Mouse (Mus musculus) limb, embryonic 13.5 days (tissue): Measurements from ENCODE around the gene Cyth4. TPM values are rescaled to one million over a fixed set of nuclear protein-coding genes. Genes with fewer than 3 reads are reported as not detected.

Experiments used
- ATAC-seq: fragments of 200-750 bp; cut with Nextera tagmentation; 2 replicates; pipeline ENCODE4 v1.8.0; 2017; ENCODE audit warnings: low read depth, moderate number of reproducible peaks, moderate TSS enrichment; ENCODE audit not compliant: low FRiP score
- H3K27ac ChIP-seq: fragments of 300-500 bp; sonication (generic); 2 replicates; pipeline ENCODE4 v1.5.1; 2015; ENCODE audit warnings: inconsistent platforms, mild to moderate bottlenecking, moderate library complexity
- H3K27me3 ChIP-seq: fragments of 300-500 bp; sonication (generic); 2 replicates; pipeline ENCODE4 v1.6.1; 2015; ENCODE audit warnings: mild to moderate bottlenecking, inconsistent platforms
- H3K36me3 ChIP-seq: fragments of 300-500 bp; sonication (generic); 2 replicates; pipeline ENCODE4 v1.6.1; 2015; ENCODE audit warnings: inconsistent platforms, mild to moderate bottlenecking, moderate library complexity
- H3K4me1 ChIP-seq: fragments of 300-500 bp; sonication (generic); 2 replicates; pipeline ENCODE4 v1.6.1; 2015; ENCODE audit warnings: inconsistent platforms
- H3K4me2 ChIP-seq: fragments of 300-500 bp; sonication (generic); replicated peaks from 2 replicates; pipeline ENCODE4 v1.6.1; 2015; ENCODE audit warnings: inconsistent platforms, mild to moderate bottlenecking, moderate library complexity
- H3K4me3 ChIP-seq: fragments of 300-500 bp; sonication (generic); 2 replicates; pipeline ENCODE4 v1.5.1; 2015; ENCODE audit warnings: moderate library complexity, mild to moderate bottlenecking, inconsistent platforms
- H3K9ac ChIP-seq: fragments of 300-500 bp; sonication (generic); 2 replicates; pipeline ENCODE4 v1.6.1; 2015; ENCODE audit warnings: mild to moderate bottlenecking, inconsistent platforms
- H3K9me3 ChIP-seq: fragments of 300-500 bp; sonication (generic); 2 replicates; pipeline ENCODE4 v1.6.1; 2016; ENCODE audit warnings: inconsistent platforms
- WGBS: fragments of 180-500 bp; shearing (Covaris S2); methylation state at CpG from one replicate; pipeline ENCODE4 v1.1.7; 2015; 5-methylcytosine and 5-hydroxymethylcytosine counted together
- polyA plus RNA-seq: library from polyadenylated mRNA; unstranded; fragments of >200 nt; fragmentation: Nextera tagmentation; extraction: Ambion mirVana; gene quantifications from 2 replicates; pipeline ENCODE4 v1.2.1, GENCODE M21; 2015

Cyth4 gene
- 8.0 and 8.7 TPM in 2 replicates for polyA plus RNA-seq

DNA sequence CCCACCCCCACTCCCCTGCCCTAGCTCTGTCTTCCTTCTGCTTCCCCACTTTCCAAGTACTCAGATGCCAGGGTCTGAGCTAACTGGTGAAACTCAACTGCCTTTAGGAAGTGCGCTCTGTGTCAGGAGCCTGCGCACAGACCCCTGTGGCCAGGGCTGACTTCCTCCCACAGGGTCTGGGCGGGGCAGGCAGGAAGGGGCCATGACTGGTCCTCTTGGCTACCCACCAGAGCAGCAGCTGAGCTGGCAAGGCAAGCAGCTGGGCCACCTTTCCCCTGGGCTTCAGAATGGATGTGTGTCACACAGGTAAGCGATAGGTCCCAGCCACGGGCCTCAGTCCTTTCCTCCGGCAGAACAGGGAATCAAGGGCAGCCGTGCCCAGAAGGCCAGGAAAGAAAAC, at the start of gene Cyth4:
Gene Cyth4 (plus strand): TSS at position 134 of the 400 bp plus-strand sequence.
- no peaks in the 10 kb centered on the region for H3K4me1 ChIP-seq
- no peak within 1 kb of the TSS for H3K4me2 ChIP-seq
- no peaks in the 10 kb centered on the region for H3K36me3 ChIP-seq
- H3K9me3 ChIP-seq, result no peaks in the 10 kb centered on the region
- H3K27ac ChIP-seq, result no peak within 1 kb of the TSS
- no peak within 1 kb of the TSS for H3K4me3 ChIP-seq
- H3K27me3 ChIP-seq, result no peaks in the 10 kb centered on the region
- no peak for ATAC-seq
- H3K9ac ChIP-seq, result peak within 1 kb of the TSS; percentile 13; the same call in 1 of the 2 replicates
- WGBS, result 78% methylated on average over 7 of the region's 7 CpGs

DNA sequence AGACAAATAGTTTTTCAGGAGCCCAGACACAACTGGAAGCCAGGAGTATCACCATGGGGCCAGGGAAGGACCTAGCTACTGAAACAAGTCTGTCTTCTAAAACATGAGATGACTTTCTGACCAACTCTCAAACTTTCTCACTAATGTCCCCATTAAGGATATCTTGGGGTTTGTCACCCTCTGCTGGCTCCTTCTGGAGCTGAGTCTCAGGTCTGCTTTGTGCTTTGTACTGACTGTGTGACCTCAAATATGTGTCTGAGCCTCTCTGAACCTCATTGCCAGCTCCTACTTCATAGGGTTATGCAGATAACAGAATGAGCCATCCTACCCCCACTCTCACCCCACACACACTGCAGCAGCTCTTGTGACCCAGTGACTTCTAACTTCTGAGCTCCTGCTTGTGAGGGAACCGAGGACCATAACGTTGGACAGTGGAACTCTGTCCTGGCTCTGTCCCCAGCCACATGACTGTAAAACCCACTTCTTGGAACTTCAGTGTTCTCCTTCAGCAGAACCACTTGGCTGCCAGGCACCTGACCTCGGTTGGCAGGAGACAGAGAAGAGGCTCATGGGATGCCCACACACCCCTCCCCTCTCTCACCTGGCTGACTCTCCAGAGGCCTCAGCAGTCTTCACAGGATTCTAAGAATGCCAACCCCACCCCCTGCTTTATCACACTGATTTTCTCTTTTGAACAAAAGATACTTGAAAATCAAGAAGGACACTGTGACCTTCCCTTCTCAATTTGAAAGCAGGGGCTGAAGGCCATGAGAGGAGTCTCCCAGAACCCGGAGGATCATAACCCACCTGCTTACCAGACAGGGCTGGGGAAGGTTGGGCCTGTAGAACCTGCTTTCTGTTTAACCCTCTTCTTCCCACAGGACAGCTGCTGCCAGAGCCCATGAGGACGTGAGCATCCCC, 49.2 kb upstream of the Cyth4 start:
- H3K9me3 ChIP-seq, result peaks cover 17% of the 10 kb centered on the region
- H3K27ac ChIP-seq, result no peak overlapping the region
- H3K4me2 ChIP-seq, result no peak overlapping the region
- WGBS, result 43% methylated on average over 5 of the region's 5 CpGs
- no peak overlapping the region for H3K9ac ChIP-seq
- peaks cover 16% of the 10 kb centered on the region for H3K4me1 ChIP-seq
- H3K36me3 ChIP-seq, result no peaks in the 10 kb centered on the region
- H3K27me3 ChIP-seq, result peaks cover 24% of the 10 kb centered on the region
- ATAC-seq, result no peak
- no peak overlapping the region for H3K4me3 ChIP-seq

DNA sequence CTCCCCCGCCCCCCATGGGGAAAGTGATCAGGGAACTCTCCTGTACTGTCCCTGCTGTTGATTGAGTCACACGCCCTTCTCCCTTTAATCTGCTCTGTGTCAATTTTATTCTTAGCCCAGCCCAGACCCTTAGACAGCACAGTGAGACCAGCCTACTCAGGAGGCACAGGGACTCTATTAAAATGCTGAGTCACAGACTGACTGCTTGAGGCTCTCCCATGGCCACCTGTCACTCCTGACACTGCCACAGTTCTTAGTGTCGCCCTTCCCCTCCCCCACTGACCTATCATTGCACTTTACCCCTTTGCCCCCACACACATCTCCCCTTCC, 48.5 kb upstream of the Cyth4 start:
- peaks cover 23% of the 10 kb centered on the region for H3K9me3 ChIP-seq
- H3K4me2 ChIP-seq, result no peak overlapping the region
- H3K4me3 ChIP-seq, result no peak overlapping the region
- peaks cover 24% of the 10 kb centered on the region for H3K27me3 ChIP-seq
- no peak for ATAC-seq
- 19% methylated on average over 3 of the region's 3 CpGs for WGBS
- H3K9ac ChIP-seq, result no peak overlapping the region
- no peak overlapping the region for H3K27ac ChIP-seq
- H3K4me1 ChIP-seq, result peaks cover 11% of the 10 kb centered on the region; the same call in 1 of the 2 replicates
- no peaks in the 10 kb centered on the region for H3K36me3 ChIP-seq

DNA sequence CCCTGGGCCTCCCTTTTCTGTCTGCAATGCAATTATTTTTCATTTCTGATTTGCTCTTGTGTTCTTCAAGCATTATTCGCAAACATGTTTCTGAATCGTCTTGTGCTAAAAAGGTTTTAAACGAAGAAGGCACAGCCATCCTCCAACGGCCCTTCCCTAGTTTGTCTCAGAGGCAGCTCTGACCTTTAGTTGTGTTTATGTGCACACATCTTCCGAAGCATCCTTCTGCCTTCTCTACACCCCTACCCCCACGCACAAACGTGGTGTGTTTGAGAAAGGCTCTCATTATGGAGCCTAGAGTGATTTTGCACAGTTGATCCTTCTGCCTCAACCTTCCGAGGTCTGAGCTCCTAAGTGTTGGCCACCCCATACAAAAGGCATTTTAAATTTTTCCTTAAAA, 48.1 kb upstream of the Cyth4 start:
- Histone ChIP-seq H3K27ac (no peak overlapping the region), H3K4me1 (peaks cover 10% of the 10 kb centered on the region; the same call in 1 of the 2 replicates), H3K9ac (no peak overlapping the region), H3K36me3 (no peaks in the 10 kb centered on the region), H3K4me2 (no peak overlapping the region), H3K9me3 (peaks cover 27% of the 10 kb centered on the region), H3K27me3 (peaks cover 20% of the 10 kb centered on the region), H3K4me3 (no peak overlapping the region)
- WGBS, result 77% methylated on average over 8 of the region's 8 CpGs
- no peak for ATAC-seq

DNA sequence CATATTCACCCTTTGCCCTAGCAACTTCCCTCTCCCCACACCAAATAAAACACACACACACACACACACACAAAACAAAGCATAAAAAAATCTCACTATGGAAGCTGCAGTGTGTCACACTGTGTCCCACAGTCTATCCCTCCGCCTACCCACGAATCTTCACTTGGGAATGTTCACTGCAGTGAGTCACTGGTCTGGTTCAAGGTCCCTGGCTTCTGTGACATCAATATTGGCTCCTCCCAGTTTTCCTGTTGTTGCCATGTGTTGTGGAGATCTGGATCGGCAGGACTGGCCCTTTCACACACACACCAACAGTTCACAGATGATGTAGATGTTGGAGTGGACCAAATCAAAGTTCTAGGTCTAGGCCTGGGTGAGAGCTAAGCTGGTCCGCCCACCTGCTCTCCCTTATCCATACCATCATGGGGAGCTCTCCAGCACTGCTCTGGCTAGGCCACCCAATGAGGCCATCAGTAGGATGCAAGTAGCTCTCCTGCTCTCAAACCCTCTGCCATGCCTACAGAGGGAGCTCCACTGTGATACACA, 47.6 kb upstream of the Cyth4 start:
- ATAC-seq, result no peak
- Histone ChIP-seq H3K36me3 (no peaks in the 10 kb centered on the region), H3K27me3 (peaks cover 14% of the 10 kb centered on the region), H3K9me3 (peaks cover 27% of the 10 kb centered on the region), H3K27ac (no peak overlapping the region), H3K4me2 (no peak overlapping the region), H3K9ac (no peak overlapping the region), H3K4me3 (no peak overlapping the region), H3K4me1 (peaks cover 10% of the 10 kb centered on the region; the same call in 1 of the 2 replicates)
- 82% methylated on average over 4 of the region's 4 CpGs for WGBS

DNA sequence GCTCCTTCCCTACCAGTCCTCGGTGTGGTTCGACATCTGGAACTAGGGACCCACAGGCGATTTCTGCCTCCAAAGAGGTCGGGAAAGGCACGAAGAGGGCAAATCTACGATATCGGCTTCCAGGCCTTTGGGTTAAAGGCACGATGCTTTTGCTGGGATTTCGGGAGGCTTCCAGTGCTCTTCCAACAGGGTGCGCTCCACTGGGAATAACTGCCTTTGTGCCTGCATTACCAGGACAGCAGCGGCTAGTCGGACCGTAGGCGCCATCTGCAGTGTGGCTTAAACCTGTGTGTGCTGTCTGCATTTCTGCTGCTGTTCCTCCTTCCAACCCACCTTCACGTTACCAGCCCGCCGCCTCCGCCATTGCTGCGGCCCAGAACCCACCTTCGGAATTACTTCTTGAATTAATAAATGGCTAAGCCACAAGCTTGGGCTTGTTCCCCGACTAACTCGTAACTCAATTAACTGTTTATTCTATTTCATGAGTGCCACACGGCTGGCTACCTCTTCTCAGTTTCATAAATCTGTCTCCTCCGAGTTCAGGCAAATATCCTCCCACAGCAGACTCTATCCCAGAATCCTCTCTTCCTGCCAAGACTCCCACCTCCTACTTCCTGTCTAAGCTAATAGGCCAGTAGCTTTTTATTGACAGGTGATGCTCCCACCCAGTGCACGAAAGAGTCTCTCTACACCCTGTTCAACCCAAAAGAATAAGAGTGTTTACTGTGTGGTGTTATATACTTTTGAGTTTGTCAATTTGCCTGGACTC, 42.1 kb upstream of the Cyth4 start:
- no peaks in the 10 kb centered on the region for H3K36me3 ChIP-seq
- H3K9me3 ChIP-seq, result peaks cover 27% of the 10 kb centered on the region
- 62% methylated on average over 25 of the region's 25 CpGs for WGBS
- H3K4me2 ChIP-seq, result peak overlapping the region; percentile 46
- ATAC-seq, result no peak
- H3K27me3 ChIP-seq, result peaks cover 4% of the 10 kb centered on the region; the same call in 1 of the 2 replicates
- no peak overlapping the region for H3K27ac ChIP-seq
- H3K9ac ChIP-seq, result no peak overlapping the region
- H3K4me3 ChIP-seq, result peak overlapping the region; percentile 26
- H3K4me1 ChIP-seq, result no peaks in the 10 kb centered on the region; the same call in 1 of the 2 replicates

DNA sequence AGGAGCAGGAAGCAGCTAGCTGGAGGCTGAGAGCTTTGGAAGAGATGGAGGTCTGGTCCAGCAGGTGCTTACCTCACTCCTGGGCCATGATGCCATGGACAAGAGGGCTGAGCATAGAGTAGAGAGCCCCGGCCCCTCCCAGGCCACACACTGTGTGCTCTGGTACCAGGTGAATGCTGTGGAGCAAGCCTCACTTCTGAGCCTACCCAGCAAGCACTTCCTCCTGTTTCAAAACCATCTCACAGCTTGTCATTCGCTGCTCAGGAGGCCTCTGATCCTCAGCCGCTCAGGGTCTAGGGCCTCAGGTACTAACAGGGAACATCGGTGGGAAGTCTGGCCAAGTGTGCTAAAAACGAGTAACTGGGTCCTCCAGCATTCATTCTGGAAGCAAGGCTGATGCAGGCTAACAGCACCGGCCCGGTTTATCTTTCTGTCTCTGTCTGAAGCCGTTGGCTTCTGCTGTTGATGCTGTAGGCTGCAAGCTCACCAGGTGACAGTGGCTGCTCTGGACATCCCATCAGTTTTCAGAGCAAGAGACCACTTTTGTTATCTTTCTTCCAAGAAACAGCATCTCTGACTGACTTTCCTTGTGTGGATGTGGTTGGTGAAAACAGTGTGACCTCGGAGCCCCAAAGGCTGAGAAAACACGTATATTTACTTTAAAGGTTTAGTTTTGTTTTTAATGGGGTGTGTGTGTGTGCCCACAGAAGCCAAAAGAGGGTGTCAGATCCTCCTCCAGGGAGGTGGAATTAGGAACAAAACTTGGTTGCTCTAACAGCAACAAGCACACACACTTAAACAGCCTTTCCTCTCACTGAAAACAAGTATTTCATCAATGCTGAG, 38.9 kb upstream of the Cyth4 start:
- Histone ChIP-seq H3K27me3 (peaks cover 4% of the 10 kb centered on the region; the same call in 1 of the 2 replicates), H3K9me3 (peaks cover 8% of the 10 kb centered on the region; the same call in 1 of the 2 replicates), H3K27ac (no peak overlapping the region), H3K36me3 (no peaks in the 10 kb centered on the region), H3K4me3 (no peak overlapping the region), H3K4me2 (no peak overlapping the region), H3K4me1 (no peaks in the 10 kb centered on the region; the same call in 1 of the 2 replicates), H3K9ac (0 out of 2 replicates have a peak overlapping the region, but pooled peaks have one; percentile 1)
- no peak for ATAC-seq
- WGBS, result 56% methylated on average over 10 of the region's 10 CpGs

DNA sequence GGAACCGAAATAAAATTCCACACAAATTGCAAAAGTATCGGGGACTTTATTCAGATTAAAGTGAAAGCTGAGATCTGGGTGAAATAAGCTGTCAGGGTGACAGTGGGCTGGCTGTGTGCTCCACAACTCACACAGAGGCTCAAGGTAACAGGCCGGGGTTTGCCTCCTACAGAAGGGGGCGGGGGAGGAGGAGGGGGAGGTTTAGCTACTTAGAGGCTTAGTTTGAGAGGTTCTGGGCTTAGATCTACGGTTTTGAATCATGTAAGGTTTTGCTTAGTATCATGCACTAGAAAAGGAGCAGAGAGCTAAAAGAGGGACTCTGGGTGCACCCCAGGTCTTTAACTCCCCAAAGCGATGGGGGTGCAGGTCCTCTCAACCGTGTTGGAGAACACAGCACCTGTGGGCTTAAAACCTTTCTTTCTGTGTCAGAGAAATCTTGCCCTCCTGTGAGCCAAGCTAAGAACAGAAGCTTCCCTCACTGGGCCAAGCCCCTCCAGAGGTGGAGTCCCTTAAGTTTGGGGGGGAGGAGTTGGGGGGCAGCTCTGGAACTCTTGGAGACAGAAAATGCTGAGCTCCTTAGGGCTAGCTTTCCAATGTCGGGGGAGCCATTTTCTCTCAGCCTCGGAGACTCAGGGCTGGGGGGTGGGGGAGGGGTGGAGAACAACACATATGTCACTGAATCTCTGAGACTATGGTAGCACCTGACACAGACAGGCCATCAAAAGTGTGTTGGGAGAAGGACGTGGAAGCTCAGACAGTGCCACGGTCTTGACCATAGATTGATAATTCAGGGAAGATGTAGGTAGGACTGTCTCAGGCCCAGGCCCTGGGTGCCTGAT, 37.5 kb upstream of the Cyth4 start:
- ATAC-seq, result no peak
- no peaks in the 10 kb centered on the region for H3K9me3 ChIP-seq
- no peak overlapping the region for H3K4me3 ChIP-seq
- H3K4me1 ChIP-seq, result no peaks in the 10 kb centered on the region; the same call in 1 of the 2 replicates
- H3K27me3 ChIP-seq, result peaks cover 4% of the 10 kb centered on the region; the same call in 1 of the 2 replicates
- no peak overlapping the region for H3K27ac ChIP-seq
- no peak overlapping the region for H3K9ac ChIP-seq
- H3K4me2 ChIP-seq, result no peak overlapping the region
- WGBS, result 58% methylated on average over 11 of the region's 11 CpGs
- no peaks in the 10 kb centered on the region for H3K36me3 ChIP-seq

DNA sequence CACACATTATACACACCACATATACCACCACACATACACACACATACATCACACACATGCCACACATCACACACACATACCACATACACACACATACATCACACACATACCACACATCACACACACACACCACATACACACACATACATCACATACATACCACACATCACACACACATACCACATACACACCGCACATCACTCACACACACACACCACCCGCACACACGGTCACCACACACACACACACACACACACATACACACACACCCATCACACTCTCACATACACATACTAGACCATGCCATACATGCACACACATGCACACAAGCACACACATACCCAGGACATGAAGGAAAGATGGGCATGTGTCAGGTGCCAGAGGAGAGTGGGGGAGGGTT, 33.5 kb upstream of the Cyth4 start:
- H3K4me2 ChIP-seq, result no peak overlapping the region
- H3K4me1 ChIP-seq, result no peaks in the 10 kb centered on the region; the same call in 1 of the 2 replicates
- H3K4me3 ChIP-seq, result no peak overlapping the region
- H3K9ac ChIP-seq, result no peak overlapping the region
- ATAC-seq, result no peak
- no peaks in the 10 kb centered on the region for H3K27me3 ChIP-seq
- 98% methylated on average over 3 of the region's 3 CpGs for WGBS
- H3K9me3 ChIP-seq, result no peaks in the 10 kb centered on the region
- H3K36me3 ChIP-seq, result no peaks in the 10 kb centered on the region
- no peak overlapping the region for H3K27ac ChIP-seq

DNA sequence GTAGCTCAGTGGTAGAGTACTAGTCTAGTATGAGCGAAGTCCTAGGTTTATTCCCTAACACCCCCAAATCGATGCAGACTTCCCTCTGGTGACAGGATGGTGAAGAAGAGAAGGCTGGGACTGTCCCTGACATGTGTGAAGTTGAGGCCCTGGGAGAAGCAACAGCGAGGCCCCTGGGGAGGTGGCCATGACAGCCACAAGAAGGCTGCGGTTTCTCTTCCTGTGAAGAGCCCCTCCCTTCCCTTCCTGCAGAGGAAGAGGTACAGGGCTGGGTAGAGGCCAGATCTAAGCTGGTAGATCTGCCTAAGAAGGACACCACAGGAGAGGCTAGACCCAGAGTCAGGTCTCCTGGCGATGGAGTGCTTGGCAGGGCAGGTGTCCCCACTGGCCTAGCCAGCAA, 32.9 kb upstream of the Cyth4 start:
- Histone ChIP-seq H3K4me2 (no peak overlapping the region), H3K9ac (no peak overlapping the region), H3K9me3 (no peaks in the 10 kb centered on the region), H3K27me3 (no peaks in the 10 kb centered on the region), H3K36me3 (no peaks in the 10 kb centered on the region), H3K4me1 (no peaks in the 10 kb centered on the region), H3K27ac (no peak overlapping the region), H3K4me3 (no peak overlapping the region)
- WGBS, result 72% methylated on average over 5 of the region's 5 CpGs
- no peak for ATAC-seq
